Mouse (Mus musculus): ENCODE data around the gene Gm10800. TPM values are rescaled to one million over a fixed set of nuclear protein-coding genes. Genes with fewer than 3 reads are reported as not detected.
"Not testable (repeated sequence)": the region's sequence is repeated elsewhere in the genome, so short reads cannot be mapped to it uniquely, and the experiment has no call there.

Gm10800 gene
- total RNA-seq (2014; fragmentation: Nextera tagmentation) (43.1 and 201 TPM in 2 replicates), total RNA-seq (2017) (10.0 and 57.3 TPM in 2 replicates)

GRCm38 (mm10) chr2:98667201-98667600 is at the start of gene Gm10800:
TSS of gene Gm10800 (minus strand) at chr2:98667301.
- ATAC-seq (replicated peaks; ENCODE audit: poor library complexity, severe bottlenecking), result not testable (repeated sequence)

- ATAC-seq (replicated peaks; ENCODE audit: poor library complexity, severe bottlenecking), result no peak
Measured at GRCm38 (mm10) chr2:98697533-98697932, 30.4 kb upstream of the Gm10800 start.

- ATAC-seq (replicated peaks; ENCODE audit: poor library complexity, severe bottlenecking), result not testable (repeated sequence)
Measured at GRCm38 (mm10) chr2:98661937-98662336, 5.2 kb downstream of the Gm10800 start, which contains the start of gene Gm10801. TSS of gene Gm10801 (plus strand) at chr2:98662237.

Other genes with a start within 250 kb of the Gm10800 start
- 3.5 and 14.4 TPM in 2 replicates for gene Gm10801, start 5.1 kb downstream of the Gm10800 start, total RNA-seq (2014; fragmentation: Nextera tagmentation)
- 0.72 and 6.7 TPM in 2 replicates for gene Gm10801, start 5.1 kb downstream of the Gm10800 start, total RNA-seq (2017)